Mouse (Mus musculus) G1E (cell line): ENCODE measurements around the gene Stap1. TPM values are rescaled to one million over a fixed set of nuclear protein-coding genes. Genes with fewer than 3 reads are reported as not detected.

Source experiments
- ATAC-seq: 2 replicates; pipeline ENCODE4 v1.8.0; 2016; ENCODE audit warnings: mild to moderate bottlenecking; ENCODE audit not compliant: insufficient number of reproducible peaks, poor library complexity, low FRiP score, severe bottlenecking; ENCODE audit errors: extremely low read depth
- DNase-seq: peaks from one replicate; pipeline ENCODE4 v3.0.0; 2012; ENCODE audit warnings: low spot score
- H3K27me3 ChIP-seq: 2 replicates; pipeline ENCODE4 v1.6.1; 2012; ENCODE audit warnings: mild to moderate bottlenecking, low read length, inconsistent platforms; ENCODE audit not compliant: insufficient read depth
- H3K36me3 ChIP-seq: replicated peaks from 2 replicates; pipeline ENCODE3; 2012; ENCODE audit warnings: mild to moderate bottlenecking, inconsistent platforms
- H3K4me1 ChIP-seq: 2 replicates; pipeline ENCODE4 v1.6.1; 2012; ENCODE audit warnings: low read depth, low read length, inconsistent platforms, mixed read lengths; ENCODE audit not compliant: insufficient read depth
- H3K4me3 ChIP-seq: 2 replicates; pipeline ENCODE4 v1.5.1; 2012; ENCODE audit warnings: low read depth, mild to moderate bottlenecking, inconsistent platforms, low read length, moderate library complexity, mixed read lengths
- H3K9me3 ChIP-seq: replicated peaks from 2 replicates; pipeline ENCODE4 v1.6.1; 2012; ENCODE audit warnings: inconsistent platforms
- CTCF ChIP-seq: IDR thresholded peaks from 2 replicates; pipeline ENCODE4 v1.5.1; 2012; ENCODE audit warnings: low read depth, low read length, inconsistent platforms, mixed read lengths
- GATA1 ChIP-seq: IDR thresholded peaks from 2 replicates; pipeline ENCODE4 v1.6.1; 2012; ENCODE audit warnings: borderline replicate concordance, low read length, inconsistent platforms, mixed read lengths
- GATA2 ChIP-seq: IDR thresholded peaks from 2 replicates; pipeline ENCODE4 v1.6.1; 2012; ENCODE audit warnings: low read depth, low read length, inconsistent platforms, borderline replicate concordance
- POLR2AphosphoS5 ChIP-seq: IDR thresholded peaks from 2 replicates; pipeline ENCODE4 v1.6.1; 2012; ENCODE audit warnings: low read depth, low read length, inconsistent platforms; ENCODE audit not compliant: insufficient replicate concordance
- TAL1 ChIP-seq: conservative IDR thresholded peaks from 2 replicates; pipeline ENCODE4 v1.6.1; 2012; ENCODE audit warnings: low read depth, low read length, inconsistent platforms, mixed read lengths
- polyA plus RNA-seq: library from polyadenylated mRNA; stranded (reverse); fragments of >175 nt; gene quantifications from 2 replicates; pipeline ENCODE4 v1.2.3, GENCODE M21; 2012
- total RNA-seq, 2 experiments: library from RNA; stranded (forward) in 1 of 2; stranded (reverse) in 1 of 2; fragments of 200-1000 nt in 1 of 2; fragments of >200 nt in 1 of 2; fragmentation: Nextera tagmentation in 1 of 2; gene quantifications; 2 replicates each; pipeline ENCODE4 v1.2.3; 2014 to 2017

The Stap1 gene
- total and polyA plus RNA-seq, 3 experiments: 0.03 to 2.9 (median 2.9) TPM

DNA sequence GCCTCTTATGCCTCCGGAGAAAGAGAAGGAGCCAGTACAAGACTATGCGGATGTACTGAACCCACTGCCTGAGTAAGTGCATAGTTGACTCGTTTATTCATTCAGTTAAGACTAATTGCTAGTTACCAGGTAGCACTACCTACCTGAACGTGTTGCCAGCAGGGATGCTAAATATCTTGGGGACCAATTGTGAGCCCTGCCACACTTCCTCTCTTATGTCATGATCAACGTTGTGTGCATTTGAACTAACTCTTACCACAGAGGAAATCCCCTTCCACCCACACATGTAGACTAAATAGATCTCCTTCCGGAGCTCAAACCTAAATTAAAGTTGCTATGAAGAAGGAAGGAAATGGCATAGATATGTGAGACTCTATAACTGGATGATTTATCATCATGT, 15.2 kb downstream of the Stap1 start:
- 0 out of 2 replicates have a peak, but pooled peaks cover 4% of the 10 kb centered on the region for H3K27me3 ChIP-seq
- no peak for TF ChIP-seq GATA2
- TF ChIP-seq POLR2AphosphoS5: no peak
- TF ChIP-seq TAL1: no peak
- TF ChIP-seq CTCF: no peak
- no peak for TF ChIP-seq GATA1
- DNase-seq (no peak), ATAC-seq (no peak)
- peaks cover 6% of the 10 kb centered on the region for H3K4me1 ChIP-seq
- no peaks in the 10 kb centered on the region for H3K36me3 ChIP-seq
- H3K9me3 ChIP-seq: no peaks in the 10 kb centered on the region
- no peak overlapping the region for H3K4me3 ChIP-seq

DNA sequence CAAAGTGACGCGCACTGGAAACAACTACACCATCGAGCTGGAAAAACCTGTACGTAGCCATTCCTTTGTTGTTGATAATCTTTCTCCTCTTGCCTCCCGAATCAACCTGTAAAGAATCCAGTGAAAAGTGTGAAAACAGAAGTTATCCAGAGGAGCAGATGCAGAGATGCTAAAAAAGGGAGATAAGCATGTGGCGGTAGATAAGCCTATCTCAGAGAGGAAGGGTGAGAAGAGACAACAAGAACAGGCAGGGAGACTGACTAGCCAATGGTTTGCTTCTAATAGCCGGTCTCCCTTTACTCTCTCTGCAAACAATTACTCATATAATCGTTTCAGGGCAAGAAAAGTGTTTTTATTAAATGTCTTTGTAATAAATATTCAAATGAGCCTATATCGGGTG, 23.2 kb downstream of the Stap1 start:
- peak; percentile 93 for ATAC-seq

DNA sequence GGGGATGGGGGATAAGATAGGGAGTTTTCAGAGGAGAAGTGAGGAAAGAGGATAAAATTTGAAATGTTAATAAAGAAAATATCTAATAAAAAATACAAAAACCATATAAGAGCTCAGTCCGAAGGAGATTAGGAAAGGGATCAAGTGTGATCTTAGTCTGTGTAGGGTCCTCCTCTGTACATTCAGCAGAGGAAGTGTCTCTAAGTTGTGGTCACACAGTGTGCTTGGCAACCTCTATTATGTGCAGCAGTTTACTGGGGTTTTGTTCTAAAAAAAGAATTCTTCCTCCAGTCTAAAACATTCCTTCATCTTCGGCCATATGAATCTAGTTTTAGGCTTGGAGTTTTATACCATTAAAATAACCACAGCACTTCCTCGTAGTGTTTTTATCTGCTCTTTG, 27.4 kb downstream of the Stap1 start:
- peaks cover 17% of the 10 kb centered on the region for H3K4me1 ChIP-seq
- DNase-seq: no peak
- H3K27me3 ChIP-seq: no peaks in the 10 kb centered on the region; the same call in 1 of the 2 replicates
- no peaks in the 10 kb centered on the region for H3K36me3 ChIP-seq
- TF ChIP-seq GATA2 (no peak), POLR2AphosphoS5 (no peak), GATA1 (no peak), CTCF (no peak), TAL1 (no peak)
- H3K9me3 ChIP-seq: no peaks in the 10 kb centered on the region
- ATAC-seq: no peak
- H3K4me3 ChIP-seq: no peak overlapping the region

More for the DNA sequence above, 23.2 kb downstream of the Stap1 start:
- Histone ChIP-seq H3K9me3 (no peaks in the 10 kb centered on the region), H3K36me3 (no peaks in the 10 kb centered on the region), H3K4me1 (peaks cover 24% of the 10 kb centered on the region), H3K27me3 (no peaks in the 10 kb centered on the region; the same call in 1 of the 2 replicates), H3K4me3 (no peak overlapping the region)
- TF ChIP-seq GATA2 (no peak), TAL1 (peak; percentile 50)
- DNase-seq: peak; percentile 9

DNA sequence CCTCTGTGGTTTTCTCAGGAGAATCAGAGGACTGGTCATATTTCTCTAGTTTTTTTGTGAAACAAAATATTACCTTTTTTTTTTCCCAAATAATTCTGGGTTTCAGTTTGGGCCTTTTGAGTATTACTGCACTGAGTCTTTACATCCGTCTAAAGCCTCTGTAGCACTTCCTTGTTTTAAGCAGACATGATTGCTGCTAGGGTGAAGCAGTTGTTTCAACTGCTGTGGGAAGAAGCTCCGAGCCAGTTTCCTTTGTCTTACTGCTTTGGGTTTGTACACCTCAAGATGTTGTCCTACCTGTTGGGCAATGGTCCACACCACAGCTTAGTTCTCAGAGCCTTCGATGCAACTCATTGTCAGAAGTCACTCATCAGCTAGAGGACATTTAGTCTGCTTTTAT, 29.1 kb downstream of the Stap1 start:
- Histone ChIP-seq H3K9me3 (no peaks in the 10 kb centered on the region), H3K4me1 (peaks cover 3% of the 10 kb centered on the region; the same call in 1 of the 2 replicates), H3K27me3 (no peaks in the 10 kb centered on the region; the same call in 1 of the 2 replicates), H3K4me3 (no peak overlapping the region), H3K36me3 (no peaks in the 10 kb centered on the region)
- no peak for TF ChIP-seq CTCF
- no peak for TF ChIP-seq TAL1
- TF ChIP-seq GATA2: no peak
- TF ChIP-seq GATA1: no peak
- TF ChIP-seq POLR2AphosphoS5: no peak
- no peak for DNase-seq
- no peak for ATAC-seq

DNA sequence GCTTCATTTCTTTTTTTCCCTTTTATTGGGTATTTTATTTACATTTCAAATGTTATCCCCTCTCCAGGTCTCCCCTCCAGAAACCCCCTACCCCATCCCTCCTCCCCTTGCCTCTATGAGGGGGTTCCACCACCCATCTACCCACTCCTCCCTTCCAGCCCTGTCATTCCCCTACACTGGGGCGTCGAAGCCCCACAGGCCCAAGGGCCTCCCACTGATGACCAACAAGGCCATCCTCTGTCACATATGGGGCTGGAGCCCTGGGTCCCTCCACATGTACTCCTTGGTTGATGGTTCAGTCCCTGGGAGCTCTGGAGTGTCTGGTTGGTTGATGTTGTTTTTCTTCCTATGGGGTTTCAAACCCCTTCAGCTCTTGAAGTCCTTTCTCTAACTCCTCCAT, 30.6 kb downstream of the Stap1 start:
- Histone ChIP-seq H3K4me3 (no peak overlapping the region), H3K27me3 (no peaks in the 10 kb centered on the region), H3K9me3 (no peaks in the 10 kb centered on the region), H3K36me3 (no peaks in the 10 kb centered on the region), H3K4me1 (peaks cover 3% of the 10 kb centered on the region; the same call in 1 of the 2 replicates)
- ATAC-seq (no peak), DNase-seq (no peak)
- no peak for TF ChIP-seq POLR2AphosphoS5
- TF ChIP-seq GATA1: no peak
- TF ChIP-seq CTCF: no peak
- TF ChIP-seq GATA2: no peak
- TF ChIP-seq TAL1: no peak

DNA sequence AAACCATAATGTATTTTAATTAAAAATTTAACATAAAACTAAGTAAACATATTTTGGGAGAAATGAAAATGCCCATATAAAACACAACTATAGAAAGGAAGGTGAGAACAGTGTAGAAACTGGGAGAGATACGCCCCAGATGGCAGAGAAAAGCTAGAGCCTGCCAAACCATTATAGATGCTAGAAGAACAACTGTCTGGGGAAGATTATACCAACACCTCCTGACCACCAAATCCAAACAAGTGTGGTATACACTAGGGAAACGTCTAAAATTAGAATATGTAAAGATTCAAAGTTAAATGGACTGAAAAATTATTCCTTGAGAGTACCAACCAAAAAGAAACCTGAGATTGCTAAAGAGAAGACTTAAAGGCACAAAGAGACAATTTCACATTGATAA, 35.1 kb downstream of the Stap1 start:
- Histone ChIP-seq H3K4me3 (no peak overlapping the region), H3K9me3 (no peaks in the 10 kb centered on the region), H3K4me1 (no peaks in the 10 kb centered on the region), H3K36me3 (peaks cover 5% of the 10 kb centered on the region), H3K27me3 (no peaks in the 10 kb centered on the region)
- TF ChIP-seq TAL1 (no peak), GATA1 (no peak), POLR2AphosphoS5 (no peak), GATA2 (no peak), CTCF (no peak)
- DNase-seq (no peak), ATAC-seq (no peak)

DNA sequence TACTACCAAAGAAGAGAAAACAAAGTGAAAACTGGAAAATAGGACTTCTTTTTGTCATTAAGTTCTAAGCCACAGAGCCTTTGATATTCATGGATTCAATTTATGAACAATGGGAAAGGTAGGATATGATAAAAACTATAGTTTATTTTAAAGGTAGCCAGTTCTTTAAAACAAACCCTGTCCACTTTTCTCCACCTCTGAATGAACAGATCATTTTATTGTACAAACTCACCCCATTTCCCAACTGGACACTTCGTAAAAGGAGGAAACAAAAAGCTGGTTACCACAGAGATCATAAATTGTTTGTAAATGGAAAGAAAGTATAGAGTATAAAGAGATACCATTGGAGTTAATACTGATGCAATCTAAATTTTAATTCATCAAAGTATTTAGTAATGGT, 39.5 kb downstream of the Stap1 start:
- H3K36me3 ChIP-seq: peaks cover 25% of the 10 kb centered on the region
- no peaks in the 10 kb centered on the region for H3K9me3 ChIP-seq
- DNase-seq (no peak), ATAC-seq (no peak)
- no peak for TF ChIP-seq GATA2
- no peak for TF ChIP-seq POLR2AphosphoS5
- no peak for TF ChIP-seq TAL1
- TF ChIP-seq CTCF: no peak
- TF ChIP-seq GATA1: no peak
- H3K27me3 ChIP-seq: no peaks in the 10 kb centered on the region
- H3K4me1 ChIP-seq: 0 out of 2 replicates have a peak, but pooled peaks cover 4% of the 10 kb centered on the region
- H3K4me3 ChIP-seq: no peak overlapping the region

DNA sequence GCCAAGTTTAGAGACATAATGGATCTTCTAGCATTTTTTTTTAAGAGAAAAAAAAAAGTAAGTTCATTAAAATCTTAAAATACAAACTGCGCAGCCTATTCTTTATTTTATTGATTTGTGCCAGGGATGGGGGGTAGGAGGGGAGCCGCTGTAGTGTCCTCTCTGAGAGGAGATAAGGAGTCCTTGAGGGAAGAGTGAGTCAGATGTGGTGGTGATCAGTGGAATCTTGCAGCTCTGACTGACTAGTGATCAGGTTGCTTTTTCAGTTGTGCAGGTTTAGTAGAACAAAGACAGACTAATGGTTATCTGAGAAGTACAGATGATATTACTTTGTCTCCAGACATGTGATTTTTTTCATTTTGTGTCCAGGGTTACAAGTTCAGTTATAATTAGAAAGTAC, 41.5 kb downstream of the Stap1 start:
- Histone ChIP-seq H3K4me1 (0 out of 2 replicates have a peak, but pooled peaks cover 4% of the 10 kb centered on the region), H3K9me3 (no peaks in the 10 kb centered on the region), H3K27me3 (no peaks in the 10 kb centered on the region), H3K36me3 (peaks cover 27% of the 10 kb centered on the region), H3K4me3 (no peak overlapping the region)
- TF ChIP-seq GATA1: no peak
- TF ChIP-seq GATA2: no peak
- TF ChIP-seq CTCF: no peak
- TF ChIP-seq TAL1: no peak
- TF ChIP-seq POLR2AphosphoS5: no peak
- ATAC-seq (peak; percentile 86), DNase-seq (no peak)
